Mouse (Mus musculus) lung, adult 2 months (tissue): ENCODE measurements around the gene Pde4d. TPM values are rescaled to one million over a fixed set of nuclear protein-coding genes. Genes with fewer than 3 reads are reported as not detected.

Experiments used
- DNase-seq: peaks from one replicate; pipeline ENCODE4 v3.0.0; 2022
- H3K4me1 ChIP-seq: fragments of 200-500 bp; 2 replicates; pipeline ENCODE4 v1.6.1; 2011; ENCODE audit warnings: low read length; ENCODE audit not compliant: control insufficient read depth, insufficient read depth
- H3K4me3 ChIP-seq: fragments of 200-500 bp; replicated peaks from 2 replicates; pipeline ENCODE3; 2011; ENCODE audit warnings: low read depth, mild to moderate bottlenecking, control low read depth, low read length; ENCODE audit errors: extremely low read depth
- CTCF ChIP-seq: fragments of 200-500 bp; IDR thresholded peaks from 2 replicates; pipeline ENCODE4 v1.5.1; 2011; ENCODE audit warnings: mild to moderate bottlenecking, low read length, control low read depth; ENCODE audit not compliant: insufficient read depth
- POLR2A ChIP-seq: fragments of 200-500 bp; IDR thresholded peaks from 2 replicates; pipeline ENCODE4 v1.6.1; 2011; ENCODE audit warnings: low read depth, mild to moderate bottlenecking, control low read depth, low read length, borderline replicate concordance; ENCODE audit errors: extremely low read depth
- WGBS: fragments of 180-500 bp; shearing (Covaris S2); methylation state at CpG from one replicate; pipeline ENCODE4 v1.1.7; 2018; 5-methylcytosine and 5-hydroxymethylcytosine counted together
- polyA plus RNA-seq: library from polyadenylated mRNA; depleted of rRNA; stranded (reverse); fragments of >200 nt; gene quantifications from 2 replicates; pipeline ENCODE4 v1.2.3, GENCODE M21; 2012

Gene Pde4d
- polyA plus RNA-seq, 1 experiment, result 20.0 TPM

DNA sequence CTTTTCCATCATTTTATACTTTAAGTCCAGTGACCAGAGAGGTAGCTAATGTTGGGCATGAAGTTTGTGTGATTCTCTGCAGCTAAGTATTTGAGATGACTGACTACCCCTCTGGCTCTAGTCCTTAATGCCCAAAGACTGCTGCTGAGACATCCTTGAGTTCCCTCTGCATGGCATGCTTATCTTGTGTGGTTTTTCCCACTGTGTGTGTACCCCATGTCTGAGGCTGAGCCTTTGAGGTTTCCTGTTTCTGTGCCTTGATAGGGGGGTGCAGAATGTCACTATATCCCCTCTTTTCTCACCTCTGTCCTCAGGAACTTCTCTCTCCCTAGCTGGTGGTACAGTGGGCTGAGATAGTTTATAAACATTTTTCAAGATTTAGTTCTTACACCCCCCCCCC is 14.1 kb upstream of the Pde4d start:
- Histone ChIP-seq H3K4me3 (no peak overlapping the region), H3K4me1 (no peaks in the 10 kb centered on the region)
- TF ChIP-seq POLR2A (no peak), CTCF (no peak)
- DNase-seq, result no peak

DNA sequence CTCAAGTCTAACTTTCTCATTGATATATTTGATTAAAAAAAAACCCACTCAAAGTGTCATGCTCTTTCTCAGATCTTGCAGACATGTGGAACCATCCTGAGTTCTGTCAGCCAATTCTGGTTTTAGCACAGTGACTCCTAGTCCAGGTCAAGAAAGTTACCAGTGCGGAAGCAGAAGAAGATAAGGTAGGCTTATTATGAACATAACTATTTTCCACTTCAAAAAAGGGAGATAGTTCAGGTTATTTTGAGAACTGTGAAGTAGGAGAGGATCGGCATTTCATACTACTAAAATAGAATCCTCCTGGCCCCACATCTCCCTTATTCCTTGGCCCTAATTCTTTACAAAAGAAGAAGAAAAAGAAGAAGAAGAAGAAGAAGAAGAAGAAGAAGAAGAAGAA is 12.3 kb upstream of the Pde4d start:
- TF ChIP-seq CTCF (no peak), POLR2A (no peak)
- no peak overlapping the region for H3K4me3 ChIP-seq
- 89% methylated on average over 2 of the region's 2 CpGs for WGBS
- no peaks in the 10 kb centered on the region for H3K4me1 ChIP-seq
- DNase-seq, result no peak

GRCm38 (mm10) chr13:108439012-108439411 is 10.7 kb upstream of the Pde4d start:
- 84% methylated on average over 1 of the region's 1 CpGs for WGBS
- no peak for TF ChIP-seq POLR2A
- no peak for TF ChIP-seq CTCF
- no peak for DNase-seq
- Histone ChIP-seq H3K4me1 (no peaks in the 10 kb centered on the region), H3K4me3 (no peak overlapping the region)

- peak; percentile 5 for DNase-seq
- 48% methylated on average over 11 of the region's 11 CpGs for WGBS
- Histone ChIP-seq H3K4me3 (no peak overlapping the region), H3K4me1 (no peaks in the 10 kb centered on the region)
- TF ChIP-seq POLR2A, result no peak
- TF ChIP-seq CTCF, result no peak
Observed at GRCm38 (mm10) chr13:108448348-108448931, 1.3 kb upstream of the Pde4d start.

GRCm38 (mm10) chr13:108451122-108451521 is 1.4 kb downstream of the Pde4d start:
- 75% methylated on average over 2 of the region's 2 CpGs for WGBS
- Histone ChIP-seq H3K4me3 (no peak overlapping the region), H3K4me1 (no peaks in the 10 kb centered on the region)
- no peak for DNase-seq
- TF ChIP-seq POLR2A (no peak), CTCF (no peak)

- Histone ChIP-seq H3K4me1 (no peaks in the 10 kb centered on the region), H3K4me3 (no peak overlapping the region)
- DNase-seq, result no peak
- TF ChIP-seq POLR2A (no peak), CTCF (no peak)
- WGBS, result 54% methylated on average over 6 of the region's 6 CpGs
Observed at GRCm38 (mm10) chr13:108453064-108453919, 3.5 kb downstream of the Pde4d start.

GRCm38 (mm10) chr13:108462518-108462917 is 12.8 kb downstream of the Pde4d start:
- no peak for DNase-seq
- Histone ChIP-seq H3K4me3 (no peak overlapping the region), H3K4me1 (no peaks in the 10 kb centered on the region)
- TF ChIP-seq CTCF (no peak), POLR2A (no peak)
- 92% methylated on average over 5 of the region's 5 CpGs for WGBS

DNA sequence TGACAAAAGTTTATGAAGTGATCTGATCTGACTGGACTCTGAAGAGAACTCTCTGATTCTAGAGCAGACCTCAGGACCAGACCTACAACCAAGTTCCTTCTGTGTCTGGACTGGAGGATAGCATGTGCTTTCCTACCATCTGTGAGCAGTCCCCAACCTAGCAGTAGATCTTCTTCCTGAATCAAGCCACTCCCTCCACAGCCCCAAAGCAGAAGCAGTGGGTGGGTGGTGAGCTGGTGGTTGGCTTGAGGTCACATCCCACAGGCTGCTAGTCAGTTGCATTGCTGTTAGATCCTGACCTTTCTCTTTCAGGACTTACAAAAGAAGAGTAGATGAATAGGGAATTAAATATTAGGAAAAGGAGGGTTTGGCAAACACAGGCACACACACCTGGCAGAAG is 16.0 kb downstream of the Pde4d start:
- no peak overlapping the region for H3K4me3 ChIP-seq
- TF ChIP-seq CTCF (no peak), POLR2A (no peak)

DNA sequence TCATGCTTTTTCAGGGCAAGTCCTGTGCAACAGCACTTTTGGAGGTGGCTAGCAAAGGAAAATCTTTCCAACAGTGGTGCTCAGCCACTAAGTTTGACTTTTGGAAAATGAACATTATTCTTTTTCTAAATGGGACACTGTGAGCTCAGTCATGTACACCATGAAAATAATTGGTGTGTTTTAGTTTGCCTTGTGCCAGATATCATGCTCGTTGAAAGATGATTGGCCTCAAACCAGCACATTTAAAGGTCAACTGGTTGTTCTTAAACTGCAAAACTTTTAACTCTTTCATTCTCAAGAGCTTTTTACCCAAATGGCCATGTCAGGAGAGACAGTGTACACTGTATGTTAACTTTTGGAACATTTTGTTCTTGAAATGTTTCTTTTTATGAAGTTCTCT is 17.3 kb downstream of the Pde4d start:
- H3K4me3 ChIP-seq, result no peak overlapping the region
- TF ChIP-seq CTCF, result no peak
- TF ChIP-seq POLR2A, result no peak
- 23% methylated on average over 1 of the region's 1 CpGs for WGBS
- no peaks in the 10 kb centered on the region for H3K4me1 ChIP-seq
- DNase-seq, result no peak

More for the DNA sequence above, 16.0 kb downstream of the Pde4d start:
- H3K4me1 ChIP-seq, result no peaks in the 10 kb centered on the region
- DNase-seq, result no peak

DNA sequence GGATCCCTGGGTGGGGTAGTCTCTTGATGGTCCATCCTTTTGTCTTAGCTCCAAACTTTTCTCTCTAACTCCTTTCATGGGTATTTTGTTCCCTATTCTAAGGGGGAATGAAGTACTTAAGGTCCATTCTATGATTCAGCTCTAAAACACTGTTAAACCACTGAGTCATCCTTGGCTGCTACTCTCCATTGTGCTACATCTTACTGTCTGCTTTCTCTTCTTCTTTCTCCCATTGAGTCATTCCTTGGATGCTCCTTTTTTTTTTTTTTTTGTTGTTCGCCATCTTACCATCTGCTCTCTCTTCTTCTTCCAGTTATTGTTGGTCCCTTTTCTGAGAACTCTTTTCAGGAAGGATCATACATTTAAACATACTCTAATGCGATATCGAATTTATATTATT is 30.7 kb downstream of the Pde4d start:
- Histone ChIP-seq H3K4me1 (no peaks in the 10 kb centered on the region), H3K4me3 (no peak overlapping the region)
- no peak for TF ChIP-seq POLR2A
- TF ChIP-seq CTCF, result no peak
- no peak for DNase-seq
- 92% methylated on average over 3 of the region's 3 CpGs for WGBS
